Mouse (Mus musculus): ENCODE measurements at regions not wholly inside any gene's neighbourhood (a gene's known extent, or its start where the extent isn't known, plus 50 kb on each side); places are given as distances from the start of the nearest gene placed in this dataset.
A peak's percentile ranks its signal among the peaks of the same experiment; 100 is the strongest.

DNA sequence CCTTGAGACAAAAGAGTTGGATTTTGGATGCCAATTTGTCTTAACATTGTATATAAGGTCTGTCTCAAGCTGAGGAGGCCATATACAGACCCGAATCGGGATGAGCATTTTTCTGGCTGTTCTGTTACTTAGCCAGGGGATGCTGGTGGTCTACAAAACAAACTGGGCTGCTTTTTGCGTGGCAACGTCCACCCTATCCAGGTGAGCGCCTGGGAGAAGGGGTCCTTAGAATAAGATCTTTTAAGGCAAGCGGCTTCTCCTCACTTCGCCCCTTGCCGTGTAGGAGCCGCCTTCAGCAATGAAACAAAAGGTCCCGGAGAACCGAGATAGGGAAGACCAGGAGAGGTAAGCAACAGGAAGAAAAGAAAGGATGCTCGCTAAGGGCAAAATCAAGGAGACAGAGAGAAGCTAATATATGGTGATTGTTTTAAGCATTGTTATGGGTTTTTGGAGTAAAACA, 171.2 kb upstream of the 9630041A04Rik start:
- H3K4me3 ChIP-seq (ENCODE audit: low read length), result no peak overlapping the region
- no peaks in the 10 kb centered on the region; the same call in 1 of the 2 replicates for H3K27me3 ChIP-seq (ENCODE audit: control insufficient read depth, insufficient read depth, low read length)
- no peaks in the 10 kb centered on the region for H3K9me3 ChIP-seq (ENCODE audit: control insufficient read depth, low read length)
- H3K36me3 ChIP-seq (ENCODE audit: control insufficient read depth, insufficient read depth, low read length), result no peaks in the 10 kb centered on the region
- H3K4me1 ChIP-seq (ENCODE audit: control insufficient read depth, insufficient read depth, low read length), result no peaks in the 10 kb centered on the region
- no peak for ATAC-seq (ENCODE audit: low FRiP score, low TSS enrichment)
- H3K27ac ChIP-seq (ENCODE audit: low read depth, low read length), result no peak overlapping the region
- H3K9ac ChIP-seq (ENCODE audit: low read depth, low read length), result peak overlapping the region; percentile 7; the same call in 1 of the 2 replicates
- WGBS, result 16% methylated on average over 12 of the region's 12 CpGs
- H3K4me2 ChIP-seq (replicated peaks; ENCODE audit: low read depth, low read length), result peak overlapping the region; percentile 31

DNA sequence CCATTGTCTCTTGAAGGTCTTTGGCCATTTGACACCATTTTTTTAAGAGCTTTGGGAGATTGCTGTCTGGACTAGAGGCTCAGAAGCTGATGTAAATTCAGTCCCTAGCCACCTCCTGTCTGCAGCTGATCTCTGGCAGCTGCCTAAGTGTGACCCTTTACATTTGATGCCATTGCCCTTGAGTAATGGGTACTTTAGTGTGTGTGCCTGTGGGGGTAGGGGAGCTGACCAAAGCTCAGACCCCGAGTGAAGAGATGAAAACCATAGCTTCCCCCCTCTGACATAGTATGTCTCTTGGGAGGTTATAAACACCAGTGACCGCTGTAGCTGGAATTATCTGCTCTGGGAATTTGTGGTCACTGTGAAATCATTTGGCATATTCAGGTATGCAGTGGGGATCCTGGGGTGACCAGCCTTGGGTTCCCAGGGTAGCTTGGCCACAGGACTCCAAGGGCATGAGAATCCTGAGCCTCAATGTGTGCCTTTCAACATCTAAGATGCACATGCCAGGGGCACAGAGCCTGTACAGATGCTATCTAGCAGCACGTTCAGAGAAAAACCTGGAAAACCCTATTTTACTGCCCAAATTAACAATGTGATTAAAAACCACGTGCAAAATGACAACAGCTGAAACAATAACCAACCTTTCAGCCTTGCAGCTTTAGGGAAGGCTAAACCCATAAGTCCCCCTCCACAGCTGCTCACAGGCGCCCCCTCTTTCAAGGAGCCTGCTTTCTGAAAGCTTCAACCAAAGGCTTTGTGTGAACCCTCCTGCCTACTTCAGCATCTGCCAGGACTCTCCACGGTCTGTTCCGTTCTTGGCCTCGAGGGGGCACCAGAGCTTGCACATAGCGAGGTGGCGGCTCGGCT, 171.9 kb upstream of the 9630041A04Rik start:
- Histone ChIP-seq H3K9ac (ENCODE audit: low read depth, low read length) (no peak overlapping the region), H3K4me2 (replicated peaks; ENCODE audit: low read depth, low read length) (no peak overlapping the region; the same call in 1 of the 2 replicates), H3K4me1 (ENCODE audit: control insufficient read depth, insufficient read depth, low read length) (no peaks in the 10 kb centered on the region), H3K27me3 (ENCODE audit: control insufficient read depth, insufficient read depth, low read length) (no peaks in the 10 kb centered on the region; the same call in 1 of the 2 replicates), H3K4me3 (ENCODE audit: low read length) (no peak overlapping the region), H3K36me3 (ENCODE audit: control insufficient read depth, insufficient read depth, low read length) (no peaks in the 10 kb centered on the region), H3K9me3 (ENCODE audit: control insufficient read depth, low read length) (no peaks in the 10 kb centered on the region), H3K27ac (ENCODE audit: low read depth, low read length) (no peak overlapping the region)
- peak; percentile 62; the same call in 1 of the 2 replicates for ATAC-seq (ENCODE audit: low FRiP score, low TSS enrichment)
- 5% methylated on average over 11 of the region's 11 CpGs for WGBS

DNA sequence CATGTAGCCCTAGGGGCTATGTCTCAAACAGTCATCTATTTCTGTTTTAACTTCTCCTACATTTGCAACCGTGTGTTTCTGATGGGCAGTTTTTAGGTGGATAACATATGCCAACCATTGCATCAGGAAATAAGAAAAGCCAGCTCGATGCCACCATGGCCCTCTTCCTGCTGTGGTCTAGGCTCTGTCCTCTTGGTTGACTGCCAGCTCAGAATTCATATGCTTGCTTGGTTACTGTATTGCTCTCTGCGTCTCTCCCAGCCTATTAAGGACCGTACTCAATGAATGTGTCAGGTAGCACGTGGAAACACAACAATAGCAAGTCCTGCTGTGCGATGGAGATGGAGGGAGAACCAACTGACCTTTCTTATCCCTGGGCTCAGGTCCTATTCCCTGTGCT, 174.4 kb upstream of the 9630041A04Rik start:
- Histone ChIP-seq H3K4me1 (ENCODE audit: control insufficient read depth, insufficient read depth, low read length) (no peaks in the 10 kb centered on the region), H3K36me3 (ENCODE audit: control insufficient read depth, insufficient read depth, low read length) (no peaks in the 10 kb centered on the region), H3K27ac (ENCODE audit: low read depth, low read length) (no peak overlapping the region), H3K27me3 (ENCODE audit: control insufficient read depth, insufficient read depth, low read length) (no peaks in the 10 kb centered on the region), H3K9me3 (ENCODE audit: control insufficient read depth, low read length) (no peaks in the 10 kb centered on the region), H3K4me3 (ENCODE audit: low read length) (no peak overlapping the region), H3K4me2 (replicated peaks; ENCODE audit: low read depth, low read length) (no peak overlapping the region), H3K9ac (ENCODE audit: low read depth, low read length) (no peak overlapping the region)
- WGBS, result 76% methylated on average over 6 of the region's 6 CpGs
- ATAC-seq (ENCODE audit: low FRiP score, low TSS enrichment), result no peak

DNA sequence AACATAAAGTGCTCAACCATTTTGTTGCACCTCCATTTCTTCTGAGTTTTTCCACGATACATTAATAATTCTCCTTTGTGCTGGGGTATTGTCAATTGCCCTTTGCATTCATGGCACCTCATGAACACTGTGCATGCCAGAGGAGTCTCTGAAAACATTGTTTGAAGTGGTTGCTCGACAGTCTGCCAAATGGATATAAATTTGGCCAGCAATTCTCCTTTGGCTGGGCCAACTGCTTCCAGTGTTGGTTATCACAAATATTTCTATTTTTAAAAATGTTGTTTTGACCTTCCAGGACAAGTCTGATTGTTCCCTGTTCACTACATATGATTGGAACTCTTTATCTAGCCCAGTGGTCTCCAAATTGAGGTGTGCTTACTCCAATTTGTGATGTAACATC, 184.1 kb upstream of the 9630041A04Rik start:
- H3K4me1 ChIP-seq (ENCODE audit: control insufficient read depth, insufficient read depth, low read length), result 0 out of 2 replicates have a peak, but pooled peaks cover 5% of the 10 kb centered on the region
- 84% methylated on average over 2 of the region's 2 CpGs for WGBS
- H3K4me2 ChIP-seq (replicated peaks; ENCODE audit: low read depth, low read length), result no peak overlapping the region
- no peaks in the 10 kb centered on the region for H3K9me3 ChIP-seq (ENCODE audit: control insufficient read depth, low read length)
- H3K27me3 ChIP-seq (ENCODE audit: control insufficient read depth, insufficient read depth, low read length), result no peaks in the 10 kb centered on the region
- no peak overlapping the region for H3K4me3 ChIP-seq (ENCODE audit: low read length)
- H3K27ac ChIP-seq (ENCODE audit: low read depth, low read length), result no peak overlapping the region
- H3K9ac ChIP-seq (ENCODE audit: low read depth, low read length), result no peak overlapping the region
- ATAC-seq (ENCODE audit: low FRiP score, low TSS enrichment), result no peak
- no peaks in the 10 kb centered on the region for H3K36me3 ChIP-seq (ENCODE audit: control insufficient read depth, insufficient read depth, low read length)

DNA sequence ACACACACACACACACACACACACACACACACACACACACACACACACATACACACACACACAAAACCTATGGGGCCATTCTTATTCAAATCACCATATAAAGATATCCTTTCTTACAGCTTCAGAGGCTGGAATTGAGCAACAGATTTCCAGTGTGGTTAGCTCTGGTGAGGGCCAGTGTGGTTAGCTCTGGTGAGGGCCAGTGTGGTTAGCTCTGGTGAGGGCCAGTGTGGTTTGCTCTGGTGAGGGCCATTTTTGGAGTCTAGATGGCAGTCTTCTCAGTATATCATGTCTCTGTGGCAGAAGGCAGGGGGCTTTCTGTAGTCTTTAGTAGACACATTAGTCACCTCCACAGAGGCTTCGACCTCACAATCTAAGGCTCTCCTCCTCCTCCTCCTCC, 191.5 kb upstream of the 9630041A04Rik start:
- H3K4me1 ChIP-seq (ENCODE audit: control insufficient read depth, insufficient read depth, low read length), result no peaks in the 10 kb centered on the region
- no peak for ATAC-seq (ENCODE audit: low FRiP score, low TSS enrichment)
- no peak overlapping the region for H3K4me3 ChIP-seq (ENCODE audit: low read length)
- H3K27ac ChIP-seq (ENCODE audit: low read depth, low read length), result no peak overlapping the region
- H3K27me3 ChIP-seq (ENCODE audit: control insufficient read depth, insufficient read depth, low read length), result no peaks in the 10 kb centered on the region
- no peak overlapping the region for H3K4me2 ChIP-seq (replicated peaks; ENCODE audit: low read depth, low read length)
- H3K9me3 ChIP-seq (ENCODE audit: control insufficient read depth, low read length), result no peaks in the 10 kb centered on the region
- 40% methylated on average over 1 of the region's 1 CpGs for WGBS
- H3K9ac ChIP-seq (ENCODE audit: low read depth, low read length), result no peak overlapping the region
- H3K36me3 ChIP-seq (ENCODE audit: control insufficient read depth, insufficient read depth, low read length), result no peaks in the 10 kb centered on the region

DNA sequence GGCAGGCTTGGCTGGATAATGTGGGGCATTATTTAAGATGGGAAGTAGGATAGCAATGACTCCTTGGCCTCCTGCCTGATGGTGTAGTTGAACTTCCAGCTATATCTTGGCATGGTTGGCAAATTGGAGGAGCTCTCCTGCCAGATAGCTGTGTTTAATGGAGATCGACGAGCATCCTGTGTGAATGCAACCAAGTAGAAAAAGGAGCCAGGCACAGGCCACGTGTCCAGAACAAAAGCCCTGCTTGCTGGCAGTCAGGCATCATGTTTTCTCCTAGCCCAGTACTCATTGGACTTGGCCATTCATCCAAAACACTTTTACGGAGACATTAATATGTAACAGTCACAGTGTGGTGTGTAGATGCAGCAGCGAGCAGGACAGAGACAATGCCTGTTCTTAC, 211.8 kb upstream of the 9630041A04Rik start:
- H3K9ac ChIP-seq (ENCODE audit: low read depth, low read length), result no peak overlapping the region
- H3K27me3 ChIP-seq (ENCODE audit: control insufficient read depth, insufficient read depth, low read length), result no peaks in the 10 kb centered on the region
- 71% methylated on average over 5 of the region's 5 CpGs for WGBS
- no peak for ATAC-seq (ENCODE audit: low FRiP score, low TSS enrichment)
- H3K9me3 ChIP-seq (ENCODE audit: control insufficient read depth, low read length), result no peaks in the 10 kb centered on the region
- H3K36me3 ChIP-seq (ENCODE audit: control insufficient read depth, insufficient read depth, low read length), result no peaks in the 10 kb centered on the region
- H3K4me1 ChIP-seq (ENCODE audit: control insufficient read depth, insufficient read depth, low read length), result no peaks in the 10 kb centered on the region
- H3K4me3 ChIP-seq (ENCODE audit: low read length), result no peak overlapping the region
- H3K4me2 ChIP-seq (replicated peaks; ENCODE audit: low read depth, low read length), result no peak overlapping the region
- H3K27ac ChIP-seq (ENCODE audit: low read depth, low read length), result no peak overlapping the region

DNA sequence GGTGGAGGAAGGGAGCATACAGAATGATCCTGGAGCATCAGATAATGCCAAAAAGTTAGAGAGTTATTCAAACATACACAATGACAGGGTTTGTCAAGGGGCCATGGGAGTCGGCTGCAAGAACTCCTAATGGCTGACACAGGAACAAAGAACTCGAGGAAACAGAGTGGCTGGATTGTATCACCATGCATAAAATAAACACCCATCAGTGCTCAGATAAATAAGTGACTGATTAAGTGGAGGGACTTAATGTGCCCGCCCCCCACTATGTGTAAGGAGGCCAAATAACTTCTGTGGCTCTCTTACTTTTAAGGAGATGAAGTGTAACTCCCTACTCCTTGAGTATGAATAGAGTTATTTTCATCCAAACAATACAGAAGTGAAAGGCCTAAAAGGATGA, 220.1 kb upstream of the 9630041A04Rik start:
- H3K4me1 ChIP-seq (ENCODE audit: control insufficient read depth, insufficient read depth, low read length), result no peaks in the 10 kb centered on the region
- 48% methylated on average over 3 of the region's 3 CpGs for WGBS
- no peak for ATAC-seq (ENCODE audit: low FRiP score, low TSS enrichment)

DNA sequence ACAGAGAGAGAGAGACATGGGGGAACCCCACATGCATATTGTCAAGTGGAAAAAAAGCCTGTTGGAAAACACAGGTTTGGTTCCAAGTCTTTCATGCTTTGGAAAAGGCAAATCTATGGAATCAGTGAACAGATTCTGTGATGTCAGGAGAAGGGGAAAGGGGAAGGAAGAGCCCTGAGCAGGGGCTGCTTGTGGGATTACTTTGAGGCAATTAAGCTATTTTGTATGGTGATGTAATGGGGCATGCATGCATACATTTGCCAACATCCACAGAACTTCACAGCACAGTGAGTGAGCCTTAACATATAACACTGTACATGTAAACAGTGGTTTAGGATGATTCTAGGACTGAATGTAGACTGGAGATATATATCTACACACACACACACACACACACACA, 221.0 kb upstream of the 9630041A04Rik start:
- no peaks in the 10 kb centered on the region for H3K4me1 ChIP-seq (ENCODE audit: control insufficient read depth, insufficient read depth, low read length)
- H3K9ac ChIP-seq (ENCODE audit: low read depth, low read length), result no peak overlapping the region
- H3K4me3 ChIP-seq (ENCODE audit: low read length), result no peak overlapping the region
- no peaks in the 10 kb centered on the region for H3K27me3 ChIP-seq (ENCODE audit: control insufficient read depth, insufficient read depth, low read length)
- no peaks in the 10 kb centered on the region for H3K9me3 ChIP-seq (ENCODE audit: control insufficient read depth, low read length)
- H3K36me3 ChIP-seq (ENCODE audit: control insufficient read depth, insufficient read depth, low read length), result no peaks in the 10 kb centered on the region
- H3K27ac ChIP-seq (ENCODE audit: low read depth, low read length), result no peak overlapping the region
- no peak overlapping the region for H3K4me2 ChIP-seq (replicated peaks; ENCODE audit: low read depth, low read length)
- ATAC-seq (ENCODE audit: low FRiP score, low TSS enrichment), result no peak

More for the DNA sequence above, 220.1 kb upstream of the 9630041A04Rik start:
- H3K9me3 ChIP-seq (ENCODE audit: control insufficient read depth, low read length), result no peaks in the 10 kb centered on the region
- no peak overlapping the region for H3K9ac ChIP-seq (ENCODE audit: low read depth, low read length)
- H3K36me3 ChIP-seq (ENCODE audit: control insufficient read depth, insufficient read depth, low read length), result no peaks in the 10 kb centered on the region
- no peak overlapping the region for H3K4me2 ChIP-seq (replicated peaks; ENCODE audit: low read depth, low read length)
- H3K27me3 ChIP-seq (ENCODE audit: control insufficient read depth, insufficient read depth, low read length), result no peaks in the 10 kb centered on the region
- H3K27ac ChIP-seq (ENCODE audit: low read depth, low read length), result no peak overlapping the region
- no peak overlapping the region for H3K4me3 ChIP-seq (ENCODE audit: low read length)

DNA sequence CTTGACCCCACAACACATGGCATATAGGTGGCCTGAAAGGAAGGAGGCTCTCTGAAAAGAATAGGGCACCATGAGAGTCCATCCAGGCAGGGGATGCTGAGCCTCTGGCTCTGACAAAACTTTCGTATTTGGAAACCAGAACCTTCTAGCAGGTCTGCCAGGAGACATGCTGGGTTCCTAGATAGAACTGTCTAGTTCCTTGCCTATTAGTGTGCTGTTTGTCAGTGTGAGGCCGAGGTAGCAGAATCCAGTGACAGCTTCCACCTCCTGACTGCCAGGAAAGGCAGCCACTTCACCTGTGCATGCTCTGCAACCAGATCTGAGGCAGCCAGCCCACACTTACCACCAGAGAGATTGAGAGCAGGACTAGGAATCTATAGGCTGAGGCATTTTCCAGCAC, 245.4 kb upstream of the 9630041A04Rik start:
- Histone ChIP-seq H3K9me3 (ENCODE audit: control insufficient read depth, low read length) (no peaks in the 10 kb centered on the region), H3K4me3 (ENCODE audit: low read length) (no peak overlapping the region), H3K27ac (ENCODE audit: low read depth, low read length) (no peak overlapping the region), H3K4me2 (replicated peaks; ENCODE audit: low read depth, low read length) (no peak overlapping the region), H3K36me3 (ENCODE audit: control insufficient read depth, insufficient read depth, low read length) (no peaks in the 10 kb centered on the region), H3K27me3 (ENCODE audit: control insufficient read depth, insufficient read depth, low read length) (peaks cover 3% of the 10 kb centered on the region; the same call in 1 of the 2 replicates), H3K4me1 (ENCODE audit: control insufficient read depth, insufficient read depth, low read length) (no peaks in the 10 kb centered on the region), H3K9ac (ENCODE audit: low read depth, low read length) (no peak overlapping the region)
- 93% methylated on average over 2 of the region's 2 CpGs for WGBS
- ATAC-seq (ENCODE audit: low FRiP score, low TSS enrichment), result no peak
